Mouse (Mus musculus): ENCODE results near the gene B4galnt4. TPM values are rescaled to one million over a fixed set of nuclear protein-coding genes. Genes with fewer than 3 reads are reported as not detected.

B4galnt4 gene
- total and polyA plus RNA-seq, 2 experiments from 2014 or later = 41.8 to 124 TPM

GRCm38 (mm10) chr7:141096649-141097056 lies 35.7 kb downstream of the B4galnt4 start:
- no peak overlapping the region for H3K27ac ChIP-seq
- TF ChIP-seq CTCF (IDR thresholded peaks at IDR 0.05; ENCODE audit: low read depth) = no peak
- H3K27me3 ChIP-seq (ENCODE audit: insufficient read depth, low read length) = 0 out of 2 replicates have a peak, but pooled peaks cover 13% of the 10 kb centered on the region
- H3K36me3 ChIP-seq (ENCODE audit: insufficient read depth, low read length) = no peaks in the 10 kb centered on the region
- no peak overlapping the region for H3K4me3 ChIP-seq (ENCODE audit: low read length)
- ATAC-seq (no peak), DNase-seq (ENCODE audit: low spot score) (no peak)
- H3K9me3 ChIP-seq (ENCODE audit: low read length) = no peaks in the 10 kb centered on the region
- H3K4me1 ChIP-seq (ENCODE audit: insufficient read depth, low read length) = peaks cover 4% of the 10 kb centered on the region
- H3K9ac ChIP-seq (replicated peaks; ENCODE audit: low read length) = no peak overlapping the region
- H3K4me2 ChIP-seq (ENCODE audit: low read depth, low read length) = no peak overlapping the region
- 43% methylated on average over 6 of the region's 6 CpGs for WGBS

GRCm38 (mm10) chr7:141097177-141097576 lies 36.3 kb downstream of the B4galnt4 start:
- no peak for ATAC-seq

GRCm38 (mm10) chr7:141099911-141100691 lies 39.2 kb downstream of the B4galnt4 start, which contains the start of gene Sigirr:
Gene Sigirr (minus strand): TSS chr7:141100572.
- peak within 1 kb of the TSS; percentile 63 for H3K4me2 ChIP-seq (ENCODE audit: low read depth, low read length)
- H3K9me3 ChIP-seq (ENCODE audit: low read length) = no peaks in the 10 kb centered on the region
- DNase-seq (ENCODE audit: low spot score) (peak; percentile 69), ATAC-seq (peak; percentile 79)
- H3K9ac ChIP-seq (replicated peaks; ENCODE audit: low read length) = peak within 1 kb of the TSS; percentile 28; the same call in 1 of the 2 replicates
- no peak for TF ChIP-seq CTCF (IDR thresholded peaks at IDR 0.05; ENCODE audit: low read depth)
- H3K27me3 ChIP-seq (ENCODE audit: insufficient read depth, low read length) = 0 out of 2 replicates have a peak, but pooled peaks cover 7% of the 10 kb centered on the region
- peak within 1 kb of the TSS; percentile 43 for H3K4me3 ChIP-seq (ENCODE audit: low read length)
- H3K4me1 ChIP-seq (ENCODE audit: insufficient read depth, low read length) = peaks cover 4% of the 10 kb centered on the region
- 1% methylated on average over 56 of the region's 56 CpGs for WGBS
- no peak within 1 kb of the TSS for H3K27ac ChIP-seq
- H3K36me3 ChIP-seq (ENCODE audit: insufficient read depth, low read length) = no peaks in the 10 kb centered on the region

More at GRCm38 (mm10) chr7:141097177-141097576, 36.3 kb downstream of the B4galnt4 start:
- Histone ChIP-seq H3K9me3 (ENCODE audit: low read length) (no peaks in the 10 kb centered on the region), H3K36me3 (ENCODE audit: insufficient read depth, low read length) (no peaks in the 10 kb centered on the region), H3K4me1 (ENCODE audit: insufficient read depth, low read length) (peaks cover 4% of the 10 kb centered on the region), H3K4me3 (ENCODE audit: low read length) (no peak overlapping the region), H3K27me3 (ENCODE audit: insufficient read depth, low read length) (0 out of 2 replicates have a peak, but pooled peaks cover 13% of the 10 kb centered on the region), H3K9ac (replicated peaks; ENCODE audit: low read length) (no peak overlapping the region), H3K27ac (no peak overlapping the region), H3K4me2 (ENCODE audit: low read depth, low read length) (no peak overlapping the region)
- TF ChIP-seq CTCF (IDR thresholded peaks at IDR 0.05; ENCODE audit: low read depth) = no peak
- DNase-seq (ENCODE audit: low spot score) = no peak
- 86% methylated on average over 5 of the region's 5 CpGs for WGBS

- TF ChIP-seq CTCF (IDR thresholded peaks at IDR 0.05; ENCODE audit: low read depth) = no peak
- Histone ChIP-seq H3K36me3 (ENCODE audit: insufficient read depth, low read length) (no peaks in the 10 kb centered on the region), H3K4me1 (ENCODE audit: insufficient read depth, low read length) (peaks cover 4% of the 10 kb centered on the region), H3K4me3 (ENCODE audit: low read length) (no peak overlapping the region), H3K27ac (no peak overlapping the region), H3K9ac (replicated peaks; ENCODE audit: low read length) (no peak overlapping the region), H3K4me2 (ENCODE audit: low read depth, low read length) (no peak overlapping the region), H3K27me3 (ENCODE audit: insufficient read depth, low read length) (0 out of 2 replicates have a peak, but pooled peaks cover 7% of the 10 kb centered on the region), H3K9me3 (ENCODE audit: low read length) (no peaks in the 10 kb centered on the region)
- DNase-seq (ENCODE audit: low spot score) = no peak
- ATAC-seq = no peak
- WGBS = 77% methylated on average over 3 of the region's 3 CpGs
These were observed 42.3 kb downstream of the B4galnt4 start for GRCm38 (mm10) chr7:141103161-141103560.

- Histone ChIP-seq H3K4me1 (ENCODE audit: insufficient read depth, low read length) (no peaks in the 10 kb centered on the region), H3K9me3 (ENCODE audit: low read length) (no peaks in the 10 kb centered on the region), H3K36me3 (ENCODE audit: insufficient read depth, low read length) (no peaks in the 10 kb centered on the region), H3K4me3 (ENCODE audit: low read length) (no peak overlapping the region), H3K27me3 (ENCODE audit: insufficient read depth, low read length) (no peaks in the 10 kb centered on the region), H3K4me2 (ENCODE audit: low read depth, low read length) (no peak overlapping the region), H3K9ac (replicated peaks; ENCODE audit: low read length) (no peak overlapping the region), H3K27ac (no peak overlapping the region)
- DNase-seq (ENCODE audit: low spot score) (no peak), ATAC-seq (no peak)
- TF ChIP-seq CTCF (IDR thresholded peaks at IDR 0.05; ENCODE audit: low read depth) = no peak
- WGBS = 83% methylated on average over 9 of the region's 9 CpGs
These were observed 55.0 kb downstream of the B4galnt4 start for GRCm38 (mm10) chr7:141115874-141116273.

- H3K4me2 ChIP-seq (ENCODE audit: low read depth, low read length) = no peak within 1 kb of the TSS
- no peak for ATAC-seq
- no peaks in the 10 kb centered on the region for H3K4me1 ChIP-seq (ENCODE audit: insufficient read depth, low read length)
- no peak for TF ChIP-seq CTCF (IDR thresholded peaks at IDR 0.05; ENCODE audit: low read depth)
- no peak within 1 kb of the TSS for H3K4me3 ChIP-seq (ENCODE audit: low read length)
- 24% methylated on average over 9 of the region's 9 CpGs for WGBS
- no peak within 1 kb of the TSS for H3K27ac ChIP-seq
- H3K36me3 ChIP-seq (ENCODE audit: insufficient read depth, low read length) = no peaks in the 10 kb centered on the region
- H3K9ac ChIP-seq (replicated peaks; ENCODE audit: low read length) = no peak within 1 kb of the TSS
- H3K27me3 ChIP-seq (ENCODE audit: insufficient read depth, low read length) = no peaks in the 10 kb centered on the region
- no peaks in the 10 kb centered on the region for H3K9me3 ChIP-seq (ENCODE audit: low read length)
- no peak for DNase-seq (ENCODE audit: low spot score)
These were observed 56.7 kb downstream of the B4galnt4 start, which contains the start of gene Ano9 for GRCm38 (mm10) chr7:141117636-141118035. Gene Ano9 (minus strand): TSS chr7:141117806.

- Histone ChIP-seq H3K4me1 (ENCODE audit: insufficient read depth, low read length) (no peaks in the 10 kb centered on the region), H3K4me3 (ENCODE audit: low read length) (no peak overlapping the region), H3K4me2 (ENCODE audit: low read depth, low read length) (no peak overlapping the region), H3K9ac (replicated peaks; ENCODE audit: low read length) (no peak overlapping the region), H3K36me3 (ENCODE audit: insufficient read depth, low read length) (no peaks in the 10 kb centered on the region), H3K27ac (no peak overlapping the region), H3K9me3 (ENCODE audit: low read length) (no peaks in the 10 kb centered on the region), H3K27me3 (ENCODE audit: insufficient read depth, low read length) (no peaks in the 10 kb centered on the region)
- DNase-seq (ENCODE audit: low spot score) = peak; percentile 5
- no peak for ATAC-seq
- 71% methylated on average over 3 of the region's 3 CpGs for WGBS
- TF ChIP-seq CTCF (IDR thresholded peaks at IDR 0.05; ENCODE audit: low read depth) = no peak
These were observed 58.6 kb downstream of the B4galnt4 start for GRCm38 (mm10) chr7:141119487-141119886.
